Mouse (Mus musculus) spleen, adult 18-20 months (tissue): ENCODE data around the gene Il10.
"Not testable (repeated sequence)": the region's sequence is repeated elsewhere in the genome, so short reads cannot be mapped to it uniquely, and the experiment has no call there.

Experiments used
- DNase-seq, 2 experiments: peaks; one replicate each; pipeline ENCODE4 v3.0.0; 2022; ENCODE audit warnings: mixed read lengths in 2 of 2

The Il10 gene

GRCm38 (mm10) chr1:131020425-131021310 lies 1.0 kb downstream of the Il10 start:
- DNase-seq, result no peak

DNA sequence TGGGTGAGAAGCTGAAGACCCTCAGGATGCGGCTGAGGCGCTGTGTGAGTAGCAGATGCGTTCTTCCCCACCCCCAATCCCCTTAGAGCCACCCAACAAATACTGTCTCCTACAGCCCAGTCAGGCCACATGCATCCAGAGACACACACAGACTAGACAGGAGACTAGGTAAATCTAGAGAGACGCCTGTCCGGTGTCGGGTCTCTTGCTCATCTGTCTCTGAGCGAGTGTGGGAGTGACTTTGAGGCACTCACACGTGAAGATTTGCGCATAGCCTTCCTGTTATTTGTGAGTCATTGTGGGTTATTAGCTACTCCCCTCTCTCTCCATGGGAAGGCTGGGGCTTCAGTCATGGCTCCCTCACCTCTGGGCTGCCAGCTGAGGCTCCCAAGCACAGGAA lies 1.8 kb downstream of the Il10 start:
- DNase-seq, result no peak

- DNase-seq, result no peak
Observed at GRCm38 (mm10) chr1:131021900-131022590, 2.4 kb downstream of the Il10 start.

DNA sequence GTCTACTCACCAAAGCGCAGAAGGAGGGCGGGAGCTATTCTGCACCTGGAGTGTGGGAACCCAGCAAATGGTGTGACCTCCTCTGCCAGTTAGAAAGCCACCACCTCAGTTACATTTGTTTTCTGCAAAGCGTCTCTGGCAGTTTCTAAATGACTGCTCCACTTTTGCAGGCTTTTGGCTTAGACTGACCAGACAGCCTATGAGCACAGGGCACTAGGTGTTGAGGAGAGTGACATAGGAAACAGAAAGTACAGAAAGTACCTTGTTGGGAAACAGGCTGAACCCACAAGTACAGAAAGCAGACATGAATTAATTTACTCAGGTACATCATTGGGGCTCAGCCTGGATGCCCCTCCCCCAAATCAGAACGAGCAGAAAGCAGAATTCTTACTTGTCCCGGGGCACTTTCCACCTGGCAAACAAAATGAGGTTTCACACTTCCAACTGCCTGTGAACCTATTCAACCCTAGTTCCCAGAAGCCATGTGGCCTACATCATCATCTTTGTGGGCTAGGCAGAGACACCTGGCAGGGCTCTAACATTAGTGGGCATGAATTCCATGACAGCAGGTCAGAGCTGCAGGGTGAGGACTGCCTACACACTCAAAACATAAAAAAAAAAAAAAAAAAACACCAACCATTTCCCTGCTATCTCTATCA lies 3.1 kb downstream of the Il10 start:
- no peak for DNase-seq

GRCm38 (mm10) chr1:131023250-131023858 lies 3.7 kb downstream of the Il10 start:
- DNase-seq, result not testable (repeated sequence)

DNA sequence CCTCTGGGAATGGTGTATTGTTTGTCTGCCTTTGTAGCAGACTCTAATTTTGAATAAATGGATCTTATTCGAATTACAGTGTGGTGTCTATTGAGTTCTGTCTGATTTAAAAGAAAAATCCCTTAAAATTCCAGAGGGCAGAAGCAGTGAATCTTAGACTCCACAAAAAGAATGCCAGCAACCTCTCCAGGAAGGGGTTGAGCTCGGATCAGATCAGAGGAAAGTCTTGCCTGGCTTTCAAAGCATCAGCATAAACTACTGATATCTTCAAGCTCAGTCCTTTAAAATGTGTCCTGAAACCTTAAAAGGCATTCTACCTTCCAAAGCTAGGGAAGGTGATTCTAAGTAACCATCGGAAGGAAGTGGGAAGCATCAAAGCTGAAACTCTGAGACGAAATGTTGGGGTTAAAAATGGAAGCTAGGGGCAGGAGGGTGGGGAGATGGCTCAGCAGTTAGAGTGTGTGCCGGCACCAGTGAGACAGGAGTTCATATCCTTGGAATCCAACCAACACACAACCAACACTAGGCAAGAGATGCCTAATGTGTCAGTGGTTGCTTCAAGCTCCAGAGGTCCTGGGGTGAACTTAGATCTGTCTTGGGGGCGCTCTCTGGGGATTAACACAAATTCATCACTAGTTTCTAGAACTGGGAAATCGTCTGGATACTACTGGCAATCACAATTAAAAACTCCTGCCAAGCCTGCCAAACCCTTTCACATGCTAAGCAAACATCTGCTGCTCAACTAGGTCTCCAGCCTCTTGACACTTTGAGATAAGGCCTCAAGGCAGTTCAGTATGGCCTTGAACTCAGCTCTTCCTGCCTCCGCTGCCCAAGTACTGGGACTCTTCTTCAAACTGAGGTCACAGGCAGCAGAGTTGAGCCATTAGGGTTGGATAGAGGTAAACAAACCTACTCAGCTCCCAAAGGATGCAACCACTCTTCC lies 5.5 kb downstream of the Il10 start:
- no peak for DNase-seq

GRCm38 (mm10) chr1:131025843-131026190 lies 6.2 kb downstream of the Il10 start:
- DNase-seq, result no peak

- DNase-seq, result no peak
Observed at GRCm38 (mm10) chr1:131029215-131029614, 9.6 kb downstream of the Il10 start.

GRCm38 (mm10) chr1:131030261-131030660 lies 10.6 kb downstream of the Il10 start:
- DNase-seq, result no peak

- DNase-seq, result no peak
Observed at GRCm38 (mm10) chr1:131031267-131031666, 11.6 kb downstream of the Il10 start.

DNA sequence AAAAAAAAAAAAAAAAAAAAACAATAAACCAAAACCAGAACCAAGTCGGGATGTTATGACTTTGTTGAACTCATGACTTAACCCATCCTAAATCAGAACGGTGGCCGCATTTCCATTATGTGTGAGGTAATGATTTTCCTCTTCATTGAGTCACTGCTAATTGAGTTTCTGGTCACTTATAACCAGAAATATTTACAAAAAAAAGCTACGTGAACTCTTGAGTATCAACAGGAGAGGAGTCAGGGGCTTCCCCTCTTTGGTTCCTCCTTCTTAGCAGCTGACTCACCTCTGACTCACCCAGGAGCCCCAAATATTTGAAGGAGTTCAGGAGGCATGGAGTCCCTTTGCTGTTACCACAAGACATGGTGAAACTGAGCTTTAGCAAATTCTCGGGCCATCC lies 18.4 kb downstream of the Il10 start:
- DNase-seq, result no peak

GRCm38 (mm10) chr1:131038415-131039017 lies 18.9 kb downstream of the Il10 start:
- no peak for DNase-seq

DNA sequence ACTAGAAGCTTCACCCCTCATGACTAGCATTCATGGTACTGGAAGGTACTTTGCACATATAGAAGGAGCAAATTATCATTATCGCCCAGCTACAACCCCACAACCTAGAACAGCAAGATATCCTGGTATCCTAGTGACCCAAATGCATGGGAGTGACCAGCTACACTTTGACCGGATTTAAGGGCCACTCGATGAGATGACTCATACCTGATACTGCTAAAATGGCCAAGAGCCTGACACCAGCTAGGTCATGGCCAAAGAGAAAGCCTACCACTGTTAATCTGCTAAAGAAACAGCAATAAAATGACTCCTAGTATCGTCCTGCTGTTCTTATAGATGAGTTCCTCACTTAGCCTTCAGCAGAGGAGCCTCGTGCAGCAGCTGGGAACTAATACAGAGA lies 19.8 kb downstream of the Il10 start:
- no peak for DNase-seq

- DNase-seq, result no peak
Observed at GRCm38 (mm10) chr1:131042263-131042662, 22.6 kb downstream of the Il10 start.

DNA sequence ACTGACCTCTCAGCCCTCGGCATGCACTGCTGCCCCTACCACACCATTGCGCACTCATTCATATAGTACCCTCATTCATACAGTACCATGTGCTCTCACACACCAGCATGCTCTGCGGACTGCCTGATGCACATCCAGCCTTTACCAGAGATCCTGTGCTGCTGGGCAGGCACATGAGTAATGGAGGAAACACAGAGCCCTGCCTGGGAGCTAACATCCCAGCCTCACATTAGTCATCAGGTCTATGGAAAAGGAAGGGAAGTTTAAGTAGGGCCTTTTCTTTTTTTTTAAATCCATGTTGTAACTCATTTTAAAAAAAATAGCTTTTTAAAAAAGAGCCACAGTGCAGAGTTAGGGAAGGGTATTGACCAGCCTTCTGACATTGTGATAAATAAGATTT lies 23.1 kb downstream of the Il10 start:
- DNase-seq, result no peak

GRCm38 (mm10) chr1:131043636-131044035 lies 24.0 kb downstream of the Il10 start:
- no peak for DNase-seq

GRCm38 (mm10) chr1:131045723-131046355 lies 26.2 kb downstream of the Il10 start:
- no peak for DNase-seq

DNA sequence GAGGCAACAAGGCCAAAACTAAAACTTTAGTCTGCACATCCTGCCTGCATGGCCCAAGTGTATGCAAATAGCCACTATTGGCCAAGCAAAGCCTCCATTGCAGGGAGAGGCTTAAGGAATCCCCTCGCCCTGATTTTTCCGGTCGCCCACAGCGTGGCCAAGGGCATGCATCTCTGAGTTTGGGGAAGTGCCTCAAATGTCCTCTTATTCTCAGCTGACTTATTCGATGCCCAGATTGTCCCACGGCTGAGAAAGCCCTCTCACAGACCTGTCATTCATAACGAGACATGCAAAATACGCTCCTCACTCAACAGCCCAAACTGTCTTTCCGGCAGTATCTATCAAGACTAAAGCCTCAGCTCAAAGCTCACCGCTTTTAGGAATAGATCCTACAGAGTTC lies 27.0 kb downstream of the Il10 start:
- DNase-seq, result no peak

- DNase-seq, result no peak
Observed at GRCm38 (mm10) chr1:131048121-131048863, 28.6 kb downstream of the Il10 start.

DNA sequence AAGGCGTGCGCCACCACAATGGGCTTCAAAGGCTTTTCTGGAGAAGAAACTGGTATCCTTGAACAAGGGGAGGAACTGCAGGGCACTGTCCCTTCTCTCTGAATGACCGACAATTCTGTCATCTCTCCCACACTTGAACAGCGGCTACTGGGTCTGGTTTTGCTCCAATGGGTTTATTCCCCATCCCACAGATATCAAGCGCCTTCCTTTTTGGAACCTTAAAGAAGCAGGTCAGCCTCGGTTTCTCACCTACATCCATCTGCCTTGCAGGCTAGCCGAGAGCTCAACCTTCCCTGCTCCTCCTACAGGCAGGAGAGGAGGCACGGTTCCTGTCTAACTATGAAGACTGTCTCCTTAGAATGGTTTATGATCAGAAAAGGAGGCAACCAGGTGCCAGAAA lies 29.3 kb downstream of the Il10 start:
- DNase-seq, result no peak
